Mouse (Mus musculus) frontal cortex, adult 2 months (tissue): Measurements from ENCODE around the gene Gm21904. TPM values are rescaled to one million over a fixed set of nuclear protein-coding genes. Genes with fewer than 3 reads are reported as not detected.
"Not testable (repeated sequence)": the region's sequence is repeated elsewhere in the genome, so short reads cannot be mapped to it uniquely, and the experiment has no call there.

Source experiments
- DNase-seq, 2 experiments: peaks; one replicate each; pipeline ENCODE4 v3.0.0; 2022; ENCODE audit warnings: low spot score in 1 of 2; ENCODE audit errors: extremely low spot score in 1 of 2
- polyA plus RNA-seq: library from polyadenylated mRNA; depleted of rRNA; stranded (reverse); fragments of >200 nt; gene quantifications from 2 replicates; pipeline ENCODE4 v1.2.3, GENCODE M21; 2012; rRNA removed

The Gm21904 gene
- polyA plus RNA-seq: not detected in 2 replicates

DNA sequence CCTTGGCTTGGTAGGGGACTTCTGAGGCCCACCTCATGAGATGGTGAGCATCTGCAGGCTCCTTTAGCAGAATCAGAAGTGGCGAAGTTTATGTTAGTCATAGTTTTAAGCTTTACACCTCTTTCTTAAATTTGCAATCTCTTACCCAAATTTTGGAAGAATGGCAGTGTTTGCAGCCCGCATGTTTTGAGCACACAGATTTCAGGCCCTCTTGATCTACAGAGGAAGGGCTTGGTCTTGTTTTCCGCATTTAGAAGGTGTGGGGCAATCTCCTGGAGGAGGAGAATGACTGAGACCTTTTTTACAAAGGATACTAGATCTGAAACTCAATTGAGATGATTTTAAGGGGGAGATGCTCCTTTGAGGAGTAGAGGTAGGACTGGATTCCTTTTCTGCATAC, at the start of gene Gm21904:
TSS of gene Gm21904 (minus strand) at position 101 of the 400 bp plus-strand sequence.
- DNase-seq: not testable (repeated sequence)

DNA sequence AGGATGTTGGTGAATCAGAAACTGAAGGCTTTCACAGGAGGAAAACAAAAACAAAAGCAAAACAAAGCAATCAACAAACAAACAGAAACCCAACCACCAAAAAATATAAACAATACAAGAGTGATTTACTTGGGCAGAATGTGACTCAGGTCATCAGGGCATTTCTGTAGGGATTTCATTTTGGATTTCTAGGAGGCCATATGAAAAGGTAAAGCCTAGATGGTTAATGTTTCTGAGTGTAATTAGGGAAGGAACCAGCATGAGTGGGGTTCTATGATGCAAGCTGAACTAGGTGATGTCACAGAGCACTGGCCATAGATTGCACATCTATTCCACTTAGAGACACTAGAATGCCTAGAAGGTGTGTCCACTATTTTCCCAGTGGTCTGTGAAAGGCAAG, 28.4 kb upstream of the Gm21904 start, which contains the start of the genes Gm20772 and Gm20831:
TSS of gene Gm20772 (plus strand) at position 301 of the 400 bp plus-strand sequence.
TSS of gene Gm20831 (plus strand) at position 301 of the 400 bp plus-strand sequence.
- DNase-seq: not testable (repeated sequence)

Other genes starting within 250 kb of the Gm21904 start
- not detected in 2 replicates for gene Gm20772, start 28.5 kb upstream of the Gm21904 start, polyA plus RNA-seq
- gene Gm20831, start 28.5 kb upstream of the Gm21904 start, polyA plus RNA-seq: not detected in 2 replicates
- not detected in 2 replicates for gene Srsy, start 91.1 kb upstream of the Gm21904 start, polyA plus RNA-seq
- not detected in 2 replicates for gene Gm21764, start 215.5 kb upstream of the Gm21904 start, polyA plus RNA-seq
- not detected in 2 replicates for gene Ssty1, start 242.8 kb upstream of the Gm21904 start, polyA plus RNA-seq